ENCODE assay signal across 8 mouse cellular contexts in the genomic region with DNA sequence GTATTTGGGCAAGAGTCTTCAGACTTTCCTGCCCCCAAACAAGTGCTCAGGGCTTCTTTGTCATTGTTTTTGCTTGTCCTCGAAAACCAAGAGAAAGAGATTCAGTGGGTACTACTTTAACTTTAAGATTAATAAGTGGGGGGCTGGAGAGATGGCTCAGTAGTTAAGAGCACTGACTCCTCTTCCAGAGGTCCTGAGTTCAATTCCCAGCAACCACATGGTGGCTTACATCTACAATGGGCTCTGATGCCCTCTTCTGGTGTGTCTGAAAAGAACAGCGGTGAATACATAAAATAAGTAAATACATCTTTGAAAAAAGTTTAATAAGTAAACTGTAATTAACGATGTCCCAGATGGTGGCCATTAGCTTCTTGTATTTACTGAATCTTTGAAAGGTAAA. TPM values are rescaled to one million over a fixed set of nuclear protein-coding genes. Genes with fewer than 3 reads are reported as not detected.
A peak's percentile ranks its signal among the peaks of the same experiment; 100 is the strongest.
DNase-seq lines count a peak whose midpoint lies in the region; ATAC-seq and TF ChIP-seq lines count a peak whose summit lies in the region.

No protein-coding gene starts in this region.

- no peaks in the 10 kb centered on the region; the same call in 1 of the 2 replicates for H3K79me2 ChIP-seq in liver, adult 2 months (ENCODE audit: control insufficient read depth, insufficient read depth, low read length)

- H3K4me1 ChIP-seq in liver, adult 2 months (ENCODE audit: control insufficient read depth, insufficient read depth, low read length) = peaks cover 3% of the 10 kb centered on the region; the same call in 1 of the 2 replicates
- H3K4me1 ChIP-seq in brown adipose tissue, adult 24 weeks (ENCODE audit: control insufficient read depth, insufficient read depth, insufficient read length, low read length) = no peaks in the 10 kb centered on the region
- H3K4me1 ChIP-seq in hindbrain, embryonic 14.5 days (replicated peaks; ENCODE audit: control insufficient read depth, insufficient read depth, low read length) = peaks cover 13% of the 10 kb centered on the region; the same call in 1 of the 2 replicates
- H3K4me1 ChIP-seq in midbrain, postnatal 0 days (ENCODE audit: insufficient read depth, low read length) = no peaks in the 10 kb centered on the region

- TF ChIP-seq POLR2A in liver, adult 2 months (IDR thresholded peaks at IDR 0.05; ENCODE audit: extremely low read depth, insufficient read depth, low read length) = no peak

- no peaks in the 10 kb centered on the region for H3K36me3 ChIP-seq in liver, adult 2 months (ENCODE audit: control insufficient read depth, insufficient read depth, low read length)
- H3K36me3 ChIP-seq in hindbrain, embryonic 14.5 days (replicated peaks; ENCODE audit: control insufficient read depth, insufficient read depth) = peaks cover 9% of the 10 kb centered on the region; the same call in 1 of the 2 replicates
- no peaks in the 10 kb centered on the region for H3K36me3 ChIP-seq in midbrain, postnatal 0 days (ENCODE audit: insufficient read depth, low read length)

- no peaks in the 10 kb centered on the region for H3K27me3 ChIP-seq in liver, adult 2 months (ENCODE audit: control insufficient read depth, insufficient read depth, low read length)
- no peaks in the 10 kb centered on the region for H3K27me3 ChIP-seq in hindbrain, embryonic 14.5 days (ENCODE audit: control insufficient read depth, insufficient read depth, low read length)
- no peaks in the 10 kb centered on the region for H3K27me3 ChIP-seq in midbrain, postnatal 0 days (ENCODE audit: insufficient read depth, low read length)

- peak overlapping the region; percentile 81 for H3K4me3 ChIP-seq in liver, adult 2 months (ENCODE audit: insufficient read depth, low read depth, low read length)
- H3K4me3 ChIP-seq in brown adipose tissue, adult 24 weeks (ENCODE audit: insufficient read depth, low read depth, low read length) = peak overlapping the region; percentile 72
- peak overlapping the region; percentile 94 for H3K4me3 ChIP-seq in hindbrain, embryonic 14.5 days (replicated peaks; ENCODE audit: low read length)
- peak overlapping the region; percentile 89 for H3K4me3 ChIP-seq in midbrain, postnatal 0 days (ENCODE audit: low read depth, low read length)

- no peak for TF ChIP-seq CTCF in liver, adult 2 months (IDR thresholded peaks at IDR 0.05; ENCODE audit: low read depth, low read length)
- peak; percentile 44 for TF ChIP-seq CTCF in midbrain, postnatal 0 days (IDR thresholded peaks at IDR 0.05)

- no peak overlapping the region for H3K9ac ChIP-seq in liver, adult 2 months (ENCODE audit: low read depth, low read length)
- H3K9ac ChIP-seq in hindbrain, embryonic 14.5 days = peak overlapping the region; percentile 97; the same call in 1 of the 2 replicates
- peak overlapping the region; percentile 93; the same call in 1 of the 2 replicates for H3K9ac ChIP-seq in midbrain, postnatal 0 days (replicated peaks; ENCODE audit: low read length, poor library complexity, severe bottlenecking)

- no peaks in the 10 kb centered on the region for H3K9me3 ChIP-seq in hindbrain, embryonic 14.5 days (ENCODE audit: control insufficient read depth, low read length)
- H3K9me3 ChIP-seq in midbrain, postnatal 0 days (ENCODE audit: low read length) = no peaks in the 10 kb centered on the region

- no peak for ATAC-seq in hindbrain, embryonic 14.5 days (ENCODE audit: low FRiP score)
- ATAC-seq in midbrain, postnatal 0 days (ENCODE audit: low FRiP score) = no peak
- ATAC-seq in megakaryocyte-erythroid progenitor cell, adult 5-6 weeks (replicated peaks; ENCODE audit: low FRiP score, low TSS enrichment, poor library complexity, severe bottlenecking) = no peak

- WGBS in liver, adult 2 months = 55% methylated on average over 3 of the region's 3 CpGs
- 48% methylated on average over 3 of the region's 3 CpGs for WGBS in hindbrain, embryonic 14.5 days
- WGBS in midbrain, postnatal 0 days = 56% methylated on average over 3 of the region's 3 CpGs

- no peak for DNase-seq in liver, adult 2 months (ENCODE audit: extremely low read depth, low read depth, low spot score)
- no peak for DNase-seq in liver
- no peak for DNase-seq in hindbrain, embryonic 14.5 days (ENCODE audit: low spot score)
- DNase-seq in midbrain, postnatal 0 days (ENCODE audit: low spot score) = no peak
- no peak for DNase-seq in urinary bladder, postnatal 10 days (ENCODE audit: low spot score)
- no peak for DNase-seq in urinary bladder, postnatal 25 days (ENCODE audit: low spot score)

- no peak overlapping the region for H3K27ac ChIP-seq in liver, adult 2 months (replicated peaks; ENCODE audit: insufficient read depth, low read depth, low read length)
- H3K27ac ChIP-seq in brown adipose tissue, adult 24 weeks (replicated peaks; ENCODE audit: low read depth, low read length) = peak overlapping the region; percentile 94; the same call in 1 of the 2 replicates
- 0 out of 2 replicates have a peak overlapping the region, but pooled peaks have one; percentile 97 for H3K27ac ChIP-seq in hindbrain, embryonic 14.5 days
- H3K27ac ChIP-seq in midbrain, postnatal 0 days (ENCODE audit: low read depth, low read length) = peak overlapping the region; percentile 97; the same call in 1 of the 2 replicates

- H3K4me2 ChIP-seq in hindbrain, embryonic 14.5 days (replicated peaks) = peak overlapping the region; percentile 86
- peak overlapping the region; percentile 77 for H3K4me2 ChIP-seq in midbrain, postnatal 0 days (ENCODE audit: low read depth, low read length, poor library complexity, severe bottlenecking)

RNA-seq across cellular contexts. Expression of a gene that starts 0.6 kb away (rescaled TPM):
- total RNA-seq in liver, adult 2 months (2014; rRNA removed) = 31.1 and 34.3 TPM in 2 replicates
- polyA plus RNA-seq in liver, adult 2 months (2012; rRNA removed) = 65.9 and 81.5 TPM in 2 replicates
- polyA plus RNA-seq in brown adipose tissue, adult 24 weeks (2012; ENCODE audit: insufficient read depth, insufficient read length, missing spikeins) = 42.6 and 48.3 TPM in 2 replicates
- 93.0 and 104 TPM in 2 replicates for polyA plus RNA-seq in hindbrain, embryonic 14.5 days (2014; fragmentation: Nextera tagmentation; extraction: Ambion mirVana)
- total RNA-seq in midbrain, postnatal 0 days (2014; rRNA removed) = 268 and 307 TPM in 2 replicates
- polyA plus RNA-seq in midbrain, postnatal 0 days (2015; fragmentation: Nextera tagmentation; extraction: Ambion mirVana) = 132 and 145 TPM in 2 replicates
- total RNA-seq in megakaryocyte-erythroid progenitor cell, adult 5-6 weeks (2014; fragmentation: Nextera tagmentation) = 4.1 TPM in 2 replicates
- 16.5 and 48.7 TPM in 2 replicates for total RNA-seq in megakaryocyte-erythroid progenitor cell, adult 5-6 weeks (2017)

RNA-seq across cellular contexts. Expression of a gene that starts 1.1 kb away (rescaled TPM):
- 0.67 and 1.0 TPM in 2 replicates for total RNA-seq in liver, adult 2 months (2014; rRNA removed)
- 0.40 and 0.62 TPM in 2 replicates for polyA plus RNA-seq in liver, adult 2 months (2012; rRNA removed)
- polyA plus RNA-seq in brown adipose tissue, adult 24 weeks (2012; ENCODE audit: insufficient read depth, insufficient read length, missing spikeins) = 1.5 and 2.0 TPM in 2 replicates
- 5.8 and 8.0 TPM in 2 replicates for polyA plus RNA-seq in hindbrain, embryonic 14.5 days (2014; fragmentation: Nextera tagmentation; extraction: Ambion mirVana)
- 3.2 and 3.3 TPM in 2 replicates for total RNA-seq in midbrain, postnatal 0 days (2014; rRNA removed)
- 8.9 and 10.0 TPM in 2 replicates for polyA plus RNA-seq in midbrain, postnatal 0 days (2015; fragmentation: Nextera tagmentation; extraction: Ambion mirVana)
- total RNA-seq in megakaryocyte-erythroid progenitor cell, adult 5-6 weeks (2014; fragmentation: Nextera tagmentation) = 1.4 and 7.1 TPM in 2 replicates
- 5.2 and 9.3 TPM in 2 replicates for total RNA-seq in megakaryocyte-erythroid progenitor cell, adult 5-6 weeks (2017)
